Mouse (Mus musculus) forebrain, embryonic 12.5 days (tissue): ENCODE measurements around the gene Cds1. TPM values are rescaled to one million over a fixed set of nuclear protein-coding genes. Genes with fewer than 3 reads are reported as not detected.

Source experiments
- ATAC-seq: fragments of 200-750 bp; cut with Nextera tagmentation; 2 replicates; pipeline ENCODE4 v1.8.0; 2017; ENCODE audit warnings: moderate TSS enrichment; ENCODE audit not compliant: low FRiP score
- H3K27ac ChIP-seq: fragments of 300-500 bp; sonication (generic); 2 replicates; pipeline ENCODE4 v1.5.1; 2016; ENCODE audit warnings: mild to moderate bottlenecking
- H3K27me3 ChIP-seq: fragments of 300-500 bp; sonication (generic); 2 replicates; pipeline ENCODE4 v1.6.1; 2016; ENCODE audit warnings: mild to moderate bottlenecking
- H3K36me3 ChIP-seq: fragments of 300-500 bp; sonication (generic); replicated peaks from 2 replicates; pipeline ENCODE4 v1.6.1; 2016; ENCODE audit warnings: mild to moderate bottlenecking
- H3K4me1 ChIP-seq: fragments of 300-500 bp; sonication (generic); 2 replicates; pipeline ENCODE4 v1.6.1; 2016
- H3K4me2 ChIP-seq: fragments of 300-500 bp; sonication (generic); 2 replicates; pipeline ENCODE4 v1.6.1; 2016; ENCODE audit warnings: mild to moderate bottlenecking, moderate library complexity
- H3K4me3 ChIP-seq: fragments of 300-500 bp; sonication (generic); replicated peaks from 2 replicates; pipeline ENCODE4 v1.5.1; 2016; ENCODE audit warnings: mild to moderate bottlenecking
- H3K9ac ChIP-seq: fragments of 300-500 bp; sonication (generic); 2 replicates; pipeline ENCODE4 v1.6.1; 2016; ENCODE audit warnings: mild to moderate bottlenecking
- H3K9me3 ChIP-seq: fragments of 300-500 bp; sonication (generic); 2 replicates; pipeline ENCODE4 v1.6.1; 2016
- WGBS: fragments of 180-500 bp; shearing (Covaris S2); methylation state at CpG from one replicate; pipeline ENCODE4 v1.1.7; 2016; 5-methylcytosine and 5-hydroxymethylcytosine counted together
- polyA plus RNA-seq: library from polyadenylated mRNA; unstranded; fragments of >200 nt; fragmentation: Nextera tagmentation; extraction: Ambion mirVana; gene quantifications from 2 replicates; pipeline ENCODE4 v1.2.1, GENCODE M21; 2016

Cds1 gene
- polyA plus RNA-seq, 1 experiment from 2014 or later, result 1.5 TPM

- Histone ChIP-seq H3K36me3 (no peaks in the 10 kb centered on the region), H3K27ac (no peak overlapping the region), H3K4me2 (no peak overlapping the region), H3K27me3 (peaks cover 19% of the 10 kb centered on the region), H3K4me1 (0 out of 2 replicates have a peak, but pooled peaks cover 5% of the 10 kb centered on the region), H3K9ac (no peak overlapping the region), H3K9me3 (no peaks in the 10 kb centered on the region), H3K4me3 (no peak overlapping the region)
- 13% methylated on average over 7 of the region's 7 CpGs for WGBS
- ATAC-seq, result no peak
Measured at GRCm38 (mm10) chr5:101819844-101820243, 54.9 kb downstream of the Cds1 start.

GRCm38 (mm10) chr5:101821052-101821451, 56.1 kb downstream of the Cds1 start:
- Histone ChIP-seq H3K4me3 (no peak overlapping the region), H3K9ac (no peak overlapping the region), H3K4me1 (peaks cover 14% of the 10 kb centered on the region), H3K9me3 (no peaks in the 10 kb centered on the region), H3K36me3 (no peaks in the 10 kb centered on the region), H3K4me2 (no peak overlapping the region), H3K27ac (no peak overlapping the region), H3K27me3 (peaks cover 20% of the 10 kb centered on the region)
- 74% methylated on average over 8 of the region's 8 CpGs for WGBS
- ATAC-seq, result no peak

GRCm38 (mm10) chr5:101821491-101822310, 56.8 kb downstream of the Cds1 start:
- no peak for ATAC-seq
- H3K27ac ChIP-seq, result no peak overlapping the region
- H3K4me2 ChIP-seq, result no peak overlapping the region
- no peaks in the 10 kb centered on the region for H3K9me3 ChIP-seq
- WGBS, result 65% methylated on average over 17 of the region's 17 CpGs
- peaks cover 20% of the 10 kb centered on the region for H3K4me1 ChIP-seq
- no peaks in the 10 kb centered on the region for H3K36me3 ChIP-seq
- H3K27me3 ChIP-seq, result peaks cover 18% of the 10 kb centered on the region
- H3K9ac ChIP-seq, result no peak overlapping the region
- H3K4me3 ChIP-seq, result no peak overlapping the region

GRCm38 (mm10) chr5:101822311-101822670, 57.4 kb downstream of the Cds1 start:
- peaks cover 23% of the 10 kb centered on the region for H3K4me1 ChIP-seq
- H3K27me3 ChIP-seq, result peaks cover 16% of the 10 kb centered on the region

GRCm38 (mm10) chr5:101825111-101825911, 60.4 kb downstream of the Cds1 start:
- Histone ChIP-seq H3K9me3 (no peaks in the 10 kb centered on the region), H3K4me2 (no peak overlapping the region), H3K27me3 (peaks cover 11% of the 10 kb centered on the region), H3K36me3 (no peaks in the 10 kb centered on the region), H3K4me1 (peaks cover 23% of the 10 kb centered on the region), H3K9ac (no peak overlapping the region), H3K27ac (no peak overlapping the region), H3K4me3 (no peak overlapping the region)
- no peak for ATAC-seq
- WGBS, result 18% methylated on average over 13 of the region's 13 CpGs

More at GRCm38 (mm10) chr5:101822311-101822670, 57.4 kb downstream of the Cds1 start:
- H3K27ac ChIP-seq, result no peak overlapping the region
- no peaks in the 10 kb centered on the region for H3K9me3 ChIP-seq
- H3K9ac ChIP-seq, result no peak overlapping the region
- H3K4me2 ChIP-seq, result no peak overlapping the region
- H3K4me3 ChIP-seq, result no peak overlapping the region
- WGBS, result 50% methylated on average over 6 of the region's 6 CpGs
- ATAC-seq, result no peak
- H3K36me3 ChIP-seq, result no peaks in the 10 kb centered on the region

- H3K27ac ChIP-seq, result no peak overlapping the region
- H3K36me3 ChIP-seq, result no peaks in the 10 kb centered on the region
- H3K4me2 ChIP-seq, result peak overlapping the region; percentile 40
- H3K9me3 ChIP-seq, result no peaks in the 10 kb centered on the region
- ATAC-seq, result peak; percentile 65
- 9% methylated on average over 15 of the region's 15 CpGs for WGBS
- no peak overlapping the region for H3K9ac ChIP-seq
- H3K4me1 ChIP-seq, result peaks cover 23% of the 10 kb centered on the region
- H3K4me3 ChIP-seq, result no peak overlapping the region
- H3K27me3 ChIP-seq, result 0 out of 2 replicates have a peak, but pooled peaks cover 5% of the 10 kb centered on the region
Measured at GRCm38 (mm10) chr5:101826531-101826970, 61.6 kb downstream of the Cds1 start.

GRCm38 (mm10) chr5:101827477-101827876, 62.5 kb downstream of the Cds1 start:
- Histone ChIP-seq H3K4me1 (peaks cover 23% of the 10 kb centered on the region), H3K4me3 (no peak overlapping the region), H3K36me3 (no peaks in the 10 kb centered on the region), H3K27me3 (0 out of 2 replicates have a peak, but pooled peaks cover 5% of the 10 kb centered on the region), H3K27ac (no peak overlapping the region), H3K4me2 (no peak overlapping the region), H3K9ac (no peak overlapping the region), H3K9me3 (no peaks in the 10 kb centered on the region)
- 42% methylated on average over 12 of the region's 12 CpGs for WGBS
- no peak for ATAC-seq

- Histone ChIP-seq H3K4me3 (no peak overlapping the region), H3K9me3 (no peaks in the 10 kb centered on the region), H3K36me3 (peaks cover 11% of the 10 kb centered on the region), H3K27ac (no peak overlapping the region), H3K9ac (no peak overlapping the region), H3K4me2 (no peak overlapping the region), H3K4me1 (peaks cover 23% of the 10 kb centered on the region), H3K27me3 (0 out of 2 replicates have a peak, but pooled peaks cover 5% of the 10 kb centered on the region)
- WGBS, result 88% methylated on average over 3 of the region's 3 CpGs
- ATAC-seq, result no peak
Measured at GRCm38 (mm10) chr5:101828932-101829331, 64.0 kb downstream of the Cds1 start.

GRCm38 (mm10) chr5:101830180-101830579, 65.2 kb downstream of the Cds1 start:
- peaks cover 20% of the 10 kb centered on the region for H3K36me3 ChIP-seq
- WGBS, result 86% methylated on average over 8 of the region's 8 CpGs
- H3K9ac ChIP-seq, result no peak overlapping the region
- 0 out of 2 replicates have a peak, but pooled peaks cover 2% of the 10 kb centered on the region for H3K27me3 ChIP-seq
- ATAC-seq, result no peak
- no peak overlapping the region for H3K4me2 ChIP-seq
- no peak overlapping the region for H3K4me3 ChIP-seq
- no peak overlapping the region for H3K27ac ChIP-seq
- peaks cover 20% of the 10 kb centered on the region for H3K4me1 ChIP-seq
- no peaks in the 10 kb centered on the region for H3K9me3 ChIP-seq

- peaks cover 5% of the 10 kb centered on the region; the same call in 1 of the 2 replicates for H3K4me1 ChIP-seq
- ATAC-seq, result no peak
- no peak overlapping the region for H3K27ac ChIP-seq
- 97% methylated on average over 6 of the region's 6 CpGs for WGBS
- no peaks in the 10 kb centered on the region for H3K9me3 ChIP-seq
- H3K36me3 ChIP-seq, result peaks cover 36% of the 10 kb centered on the region
- no peak overlapping the region for H3K4me2 ChIP-seq
- 0 out of 2 replicates have a peak, but pooled peaks cover 2% of the 10 kb centered on the region for H3K27me3 ChIP-seq
- no peak overlapping the region for H3K9ac ChIP-seq
- H3K4me3 ChIP-seq, result no peak overlapping the region
Measured at GRCm38 (mm10) chr5:101832042-101832441, 67.1 kb downstream of the Cds1 start.

- H3K27ac ChIP-seq, result no peak overlapping the region
- no peak overlapping the region for H3K9ac ChIP-seq
- no peak for ATAC-seq
- H3K36me3 ChIP-seq, result peaks cover 44% of the 10 kb centered on the region
- 0 out of 2 replicates have a peak, but pooled peaks cover 2% of the 10 kb centered on the region for H3K27me3 ChIP-seq
- H3K4me1 ChIP-seq, result no peaks in the 10 kb centered on the region
- no peak overlapping the region for H3K4me2 ChIP-seq
- no peaks in the 10 kb centered on the region for H3K9me3 ChIP-seq
- H3K4me3 ChIP-seq, result no peak overlapping the region
- WGBS, result 94% methylated on average over 5 of the region's 5 CpGs
Measured at GRCm38 (mm10) chr5:101832991-101833390, 68.1 kb downstream of the Cds1 start.

GRCm38 (mm10) chr5:101833875-101834274, 68.9 kb downstream of the Cds1 start:
- H3K27ac ChIP-seq, result no peak overlapping the region
- no peak overlapping the region for H3K4me3 ChIP-seq
- H3K27me3 ChIP-seq, result no peaks in the 10 kb centered on the region
- WGBS, result 59% methylated on average over 8 of the region's 8 CpGs
- no peak overlapping the region for H3K4me2 ChIP-seq
- H3K9ac ChIP-seq, result no peak overlapping the region
- H3K36me3 ChIP-seq, result peaks cover 53% of the 10 kb centered on the region
- H3K4me1 ChIP-seq, result no peaks in the 10 kb centered on the region
- ATAC-seq, result no peak
- no peaks in the 10 kb centered on the region for H3K9me3 ChIP-seq
